Mouse (Mus musculus): Measurements from ENCODE around the gene Kdm7a. TPM values are rescaled to one million over a fixed set of nuclear protein-coding genes. Genes with fewer than 3 reads are reported as not detected.
A peak's percentile ranks its signal among the peaks of the same experiment; 100 is the strongest.

Kdm7a gene
- polyA plus RNA-seq (2015; fragmentation: Nextera tagmentation; extraction: Ambion mirVana) = 4.1 and 5.8 TPM in 2 replicates

DNA sequence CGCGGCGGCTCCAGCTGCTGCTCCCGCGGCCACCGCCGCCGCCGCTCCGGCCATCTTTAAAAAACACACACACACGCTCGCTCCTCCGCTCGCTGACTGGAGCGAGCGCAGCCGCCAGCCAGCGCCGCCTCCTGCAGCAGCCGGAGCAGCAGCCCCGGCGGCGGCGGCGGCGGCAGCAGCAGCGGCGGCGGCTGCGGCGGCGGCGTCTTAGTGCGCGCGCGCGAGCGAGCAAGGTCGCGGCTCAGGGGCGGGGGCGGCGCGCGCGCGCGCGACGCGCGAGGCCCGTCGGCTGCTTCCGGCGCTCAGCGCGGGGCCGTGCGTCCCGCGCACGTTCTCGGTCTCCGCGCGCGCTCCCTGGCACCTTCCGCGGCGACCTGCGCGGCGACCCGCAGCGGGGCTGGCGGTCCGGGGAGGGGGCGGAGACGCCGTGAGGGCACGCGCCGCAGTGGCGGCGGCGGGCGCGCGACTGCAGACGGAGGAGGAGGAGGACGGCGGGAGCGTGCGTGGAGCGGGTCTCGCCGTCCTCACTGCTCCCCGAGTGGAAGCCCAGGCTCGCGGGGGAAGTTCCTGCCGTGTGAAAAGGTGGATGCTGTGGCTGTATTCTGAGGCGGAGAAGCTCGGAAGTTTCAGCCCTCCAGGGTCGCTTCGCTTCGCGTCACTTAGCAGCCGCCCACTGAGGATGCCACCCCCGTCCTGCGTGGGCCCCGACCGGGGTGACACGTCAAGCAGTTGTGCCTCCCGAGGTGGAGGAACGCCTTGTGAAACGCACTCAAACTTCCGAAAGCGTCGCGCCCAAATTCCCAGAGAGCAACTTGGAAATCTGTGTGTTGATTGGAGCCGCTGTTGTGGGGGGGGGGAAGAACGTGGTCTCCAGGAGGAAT, at the start of gene Kdm7a:
Kdm7a (minus strand) TSS at position 209 of the 881 bp plus-strand sequence.
- peak; percentile 96 for DNase-seq (ENCODE audit: low spot score)

DNA sequence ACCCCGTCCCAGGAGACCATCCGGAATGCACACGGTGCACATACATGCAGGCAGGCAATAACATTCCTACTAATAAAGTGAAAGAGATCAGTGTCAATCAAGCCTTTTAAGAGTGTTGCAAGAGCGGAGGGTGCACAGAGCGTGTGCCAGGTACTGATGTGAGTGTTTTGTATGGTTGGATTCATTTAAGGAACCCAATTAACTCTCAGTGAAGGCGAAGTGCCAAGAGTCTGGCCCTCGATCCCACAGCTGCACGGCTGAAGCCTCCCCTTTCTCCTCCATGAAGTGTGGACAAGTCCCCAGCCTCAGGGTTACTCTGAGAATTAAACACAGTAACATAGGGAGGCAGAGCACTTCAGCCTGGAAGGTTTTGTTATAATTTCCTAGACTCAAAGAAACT, 48.7 kb upstream of the Kdm7a start:
- no peak for DNase-seq (ENCODE audit: low spot score)

DNA sequence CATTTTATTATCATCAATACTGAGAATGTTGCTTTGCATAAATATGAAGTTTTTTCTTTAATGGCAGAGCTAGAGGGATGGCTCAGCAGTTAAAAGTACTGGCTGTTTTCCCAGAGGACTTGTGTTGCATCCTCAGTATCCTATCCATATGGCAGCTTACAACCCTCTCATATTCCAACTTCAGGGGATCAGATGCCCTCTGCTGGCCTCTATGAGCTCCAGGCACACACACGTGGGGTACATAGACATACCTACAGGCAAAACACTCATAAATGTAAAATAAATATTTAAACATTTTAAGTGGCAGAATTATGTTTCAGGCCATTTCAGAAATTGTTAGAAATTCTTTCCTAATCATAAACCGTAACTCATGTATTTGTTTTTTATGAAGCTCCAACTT, 43.5 kb upstream of the Kdm7a start:
- DNase-seq (ENCODE audit: low spot score) = no peak

DNA sequence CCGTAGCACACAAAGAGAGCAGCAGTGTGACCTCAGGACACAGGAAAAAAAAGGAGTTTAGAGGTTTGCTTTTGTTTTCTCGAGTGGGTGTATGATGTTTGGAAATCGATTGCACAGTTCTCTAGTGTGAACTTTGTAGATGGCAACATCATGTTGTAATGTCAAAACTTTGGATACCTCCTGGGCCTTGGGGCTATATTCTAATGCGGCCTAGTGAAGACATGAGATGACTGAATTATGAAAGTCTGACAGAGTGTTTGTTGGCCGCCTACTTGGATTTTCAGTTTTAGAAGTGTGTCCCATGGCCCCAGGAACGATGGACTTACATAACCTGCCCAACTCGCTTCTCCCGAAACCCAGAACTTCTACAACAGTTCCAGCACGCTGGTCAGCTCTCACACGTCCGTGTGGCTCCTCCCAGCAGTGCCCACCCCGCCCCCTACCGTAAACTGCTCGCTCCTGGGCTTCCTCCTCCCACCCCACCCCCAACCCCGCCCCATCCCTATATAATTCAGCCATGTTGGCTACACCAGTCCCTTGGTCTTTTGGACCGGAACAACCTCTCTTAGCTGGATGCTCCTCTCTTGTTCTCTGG, 42.7 kb upstream of the Kdm7a start:
- no peak for DNase-seq (ENCODE audit: low spot score)

DNA sequence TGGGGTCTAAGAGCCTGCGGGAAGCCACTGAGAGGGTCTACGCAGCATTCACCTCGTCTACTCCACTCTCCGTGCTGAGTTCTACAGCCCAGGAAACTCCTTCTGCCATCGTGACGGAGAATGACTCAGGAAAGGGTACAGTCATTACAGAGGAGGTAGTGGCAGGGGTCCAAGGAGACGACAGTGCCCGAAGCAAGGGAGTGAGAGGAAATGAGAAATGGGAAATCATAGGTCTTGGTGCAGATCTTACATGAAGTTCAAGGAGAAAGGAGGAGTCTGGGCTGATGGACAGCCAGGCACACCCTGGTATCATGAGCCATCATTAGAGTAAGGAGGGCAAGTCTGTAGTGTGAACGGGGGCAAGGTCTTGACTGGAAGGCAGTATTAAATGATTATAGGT, 37.5 kb upstream of the Kdm7a start:
- no peak for DNase-seq (ENCODE audit: low spot score)

DNA sequence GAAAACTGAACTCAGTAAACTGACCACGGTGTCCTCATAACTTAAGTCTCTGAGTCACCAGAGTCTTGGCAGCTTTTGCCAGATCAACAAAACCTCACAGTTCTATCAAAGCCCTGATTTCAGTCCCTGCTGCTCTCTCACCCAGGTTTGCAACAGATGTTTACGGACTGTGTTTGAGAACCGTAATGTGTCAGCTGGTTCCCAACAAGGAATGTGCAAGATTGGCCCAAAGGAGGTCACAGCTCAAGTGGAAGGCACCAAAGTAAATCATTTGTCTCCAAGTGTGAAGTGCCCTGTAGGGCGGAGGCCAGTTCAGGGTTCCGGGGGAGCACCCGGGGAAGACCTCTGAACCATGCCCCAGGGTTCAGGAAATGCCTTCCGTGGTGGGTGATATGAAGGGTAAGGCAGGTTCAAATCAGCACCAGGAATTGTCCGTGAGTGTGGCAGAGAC, 36.9 kb upstream of the Kdm7a start:
- no peak for DNase-seq (ENCODE audit: low spot score)

DNA sequence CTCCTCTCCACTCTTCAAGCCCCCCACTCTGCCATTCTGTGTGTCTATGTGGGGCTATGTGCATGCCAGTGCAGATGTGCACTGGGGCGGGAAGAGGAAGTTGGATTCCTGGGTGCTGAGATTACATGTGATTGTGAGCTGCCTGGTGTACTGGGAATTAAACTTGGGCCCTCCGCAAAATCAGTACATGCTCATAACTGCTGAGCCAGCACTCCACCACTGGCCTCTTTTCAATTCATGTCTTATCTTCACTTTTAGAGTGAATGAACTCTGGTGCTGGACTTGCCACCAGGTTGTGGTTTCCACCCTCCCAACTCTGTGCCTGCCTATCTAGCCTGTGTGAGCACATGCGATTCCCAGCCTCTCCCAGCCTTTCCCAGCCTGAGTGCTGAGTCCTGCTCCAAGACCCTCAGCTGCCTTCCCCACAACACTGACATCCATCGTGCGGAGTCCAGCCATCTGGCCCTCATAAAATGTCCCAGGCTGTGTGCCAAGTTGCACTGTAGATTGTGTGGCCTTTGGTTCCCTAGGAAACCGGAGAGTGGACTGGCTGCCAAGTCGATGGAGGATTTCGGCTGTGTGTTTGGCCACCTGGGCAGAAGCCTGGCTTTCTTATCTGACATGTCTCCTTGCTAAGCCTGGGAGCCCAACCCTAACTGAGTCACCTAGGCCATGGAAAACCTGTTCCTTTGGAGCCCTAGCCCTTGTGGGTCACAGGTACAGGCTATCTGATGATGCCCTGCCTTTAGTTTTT, 36.3 kb upstream of the Kdm7a start:
- DNase-seq (ENCODE audit: low spot score) = no peak

DNA sequence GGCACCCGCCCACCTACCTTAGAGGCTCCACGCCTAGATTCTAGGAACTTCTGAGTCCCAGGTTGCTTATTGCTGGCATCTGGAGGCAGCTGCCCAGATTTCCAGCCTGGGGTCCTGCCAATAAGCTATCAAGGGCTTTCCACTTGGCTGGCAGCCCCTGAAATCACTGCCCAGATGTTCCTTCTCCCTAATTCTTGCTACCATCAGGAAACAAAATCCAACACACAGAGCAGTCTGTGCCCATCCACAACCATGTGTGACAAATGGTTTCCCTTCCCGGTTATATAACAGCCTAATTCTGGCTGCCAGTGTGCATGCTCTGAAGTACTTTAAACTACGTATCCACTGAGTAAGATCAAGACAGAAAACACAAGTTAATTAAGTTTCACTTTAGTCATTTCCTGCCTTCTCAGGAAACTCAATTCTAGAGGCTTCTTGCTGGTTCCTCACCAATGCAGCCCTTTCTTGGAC, 34.9 kb upstream of the Kdm7a start:
- no peak for DNase-seq (ENCODE audit: low spot score)

DNA sequence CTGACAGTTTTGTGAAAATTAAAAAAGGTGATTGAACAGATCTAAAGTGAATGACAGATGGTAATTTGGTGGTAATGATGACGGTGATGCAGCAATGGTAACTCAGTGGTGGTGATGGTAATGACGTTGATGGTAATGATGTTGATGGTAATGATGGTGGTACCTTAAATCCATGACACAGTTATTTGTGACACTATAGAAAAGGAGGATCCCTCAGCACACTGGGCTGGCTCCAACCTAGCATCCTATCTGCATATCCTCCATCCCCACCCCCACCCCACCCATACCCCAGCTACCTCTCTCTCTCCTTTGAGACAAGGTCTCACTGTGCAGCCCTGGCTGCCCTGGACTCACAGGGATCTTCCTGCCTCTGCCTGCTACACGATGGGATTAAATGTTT, 34.4 kb upstream of the Kdm7a start:
- DNase-seq (ENCODE audit: low spot score) = no peak

DNA sequence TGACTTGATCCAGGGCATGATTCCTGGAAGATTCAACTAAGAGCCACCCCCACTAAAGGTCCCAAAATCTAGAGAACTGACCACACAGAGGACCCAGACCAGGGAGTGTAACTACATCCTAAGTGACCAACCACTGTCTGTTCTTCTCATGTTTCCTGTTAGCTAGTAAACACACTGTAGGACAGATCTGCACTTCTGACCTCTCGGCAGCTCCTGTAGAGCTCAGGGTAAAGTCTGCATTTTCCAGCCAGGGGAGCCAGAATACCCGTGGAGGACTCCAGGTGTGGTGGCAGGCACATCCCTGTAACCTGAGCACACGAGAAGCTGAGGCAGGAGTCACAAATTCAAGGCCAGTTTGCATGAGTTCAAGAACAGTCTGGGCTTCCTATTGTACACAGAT, 31.3 kb upstream of the Kdm7a start:
- DNase-seq (ENCODE audit: low spot score) = no peak

DNA sequence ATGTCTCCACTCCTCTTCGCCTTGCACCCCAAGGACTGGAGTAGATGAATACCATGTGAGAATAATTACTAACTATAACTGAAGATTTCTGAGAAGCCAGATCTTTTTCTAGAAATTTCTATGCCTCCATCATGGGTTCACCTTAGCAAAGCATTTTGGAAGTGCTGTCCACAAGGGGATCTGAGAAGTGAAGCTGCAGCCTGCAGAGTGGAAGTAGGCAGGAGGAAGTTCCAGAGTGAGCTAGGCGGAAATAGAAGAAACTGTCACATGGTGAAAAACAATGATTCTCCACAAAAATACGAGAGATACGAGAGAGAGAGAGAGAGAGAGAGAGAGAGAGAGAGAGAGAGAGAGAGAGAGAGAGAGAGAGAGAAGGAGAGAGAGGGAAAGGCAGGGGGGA, 26.0 kb upstream of the Kdm7a start:
- no peak for DNase-seq (ENCODE audit: low spot score)

DNA sequence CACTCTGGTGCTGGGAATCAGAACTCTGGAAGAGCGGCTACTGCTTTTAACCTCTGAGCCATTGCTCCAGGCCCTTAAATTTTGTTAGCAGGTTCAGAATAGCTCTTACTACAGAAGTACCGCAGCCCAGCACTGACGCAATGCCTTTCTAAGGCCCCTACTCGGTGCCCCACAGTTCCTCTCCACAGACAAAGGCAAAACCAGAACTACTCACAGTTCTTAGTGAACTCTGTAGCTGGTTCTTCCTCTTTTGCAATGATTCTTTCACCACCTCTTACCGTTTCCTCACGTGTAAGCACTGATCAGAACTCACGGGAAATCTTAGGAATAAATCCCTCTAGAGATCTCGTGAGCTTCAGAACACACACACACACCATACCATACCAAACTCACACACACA, 24.1 kb upstream of the Kdm7a start:
- no peak for DNase-seq (ENCODE audit: low spot score)

DNA sequence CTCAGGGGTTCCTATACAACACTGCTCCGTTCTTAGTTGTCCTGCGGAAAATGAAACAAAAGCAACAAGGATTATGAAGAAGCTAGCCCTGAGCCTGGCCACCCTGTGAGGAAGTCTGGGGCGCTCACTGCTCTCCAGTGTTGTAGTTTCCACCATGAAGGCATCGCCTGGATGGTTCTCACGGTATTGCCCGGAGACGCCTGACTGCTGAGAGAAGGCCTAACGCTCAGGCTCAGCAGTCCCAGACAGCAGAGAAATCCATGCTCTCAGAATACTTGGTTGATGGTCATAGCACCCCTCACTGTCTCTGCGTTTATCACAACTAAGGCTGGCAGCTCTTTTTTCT, 20.0 kb upstream of the Kdm7a start:
- no peak for DNase-seq (ENCODE audit: low spot score)

DNA sequence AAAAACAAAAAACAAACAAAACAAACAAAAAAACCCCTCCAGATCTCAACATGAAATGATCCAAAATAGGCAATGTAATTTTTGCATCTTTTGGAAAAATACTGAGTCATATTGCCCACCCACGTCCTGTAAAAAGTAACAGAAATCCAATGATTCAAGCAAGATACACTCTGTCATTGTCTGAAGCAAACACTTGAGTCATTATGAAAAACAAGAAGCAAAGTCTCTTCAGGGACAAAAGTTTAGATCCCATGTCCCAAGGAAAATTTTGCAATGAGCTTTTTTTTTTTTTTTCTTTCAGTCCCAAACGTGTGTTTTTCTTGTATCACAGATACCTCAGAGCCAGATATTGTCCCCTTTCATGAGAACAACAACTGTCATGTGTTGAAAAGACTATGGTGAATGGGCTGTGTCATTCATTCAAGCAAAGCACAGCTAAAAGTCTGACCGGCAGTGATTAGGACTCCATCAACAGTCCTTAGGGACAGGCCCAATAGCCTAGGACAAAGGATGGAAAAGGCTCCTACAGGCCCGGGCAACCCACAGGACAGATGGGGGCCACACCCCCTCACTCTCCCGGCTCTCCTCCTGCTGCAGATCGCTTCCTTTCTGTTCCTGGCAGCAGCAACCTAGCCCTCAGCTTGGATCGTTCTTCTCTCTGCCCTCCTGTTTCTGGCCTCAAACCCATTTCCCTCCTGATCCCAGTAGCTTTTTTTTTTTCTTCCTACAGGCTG, 19.5 kb upstream of the Kdm7a start:
- no peak for DNase-seq (ENCODE audit: low spot score)

DNA sequence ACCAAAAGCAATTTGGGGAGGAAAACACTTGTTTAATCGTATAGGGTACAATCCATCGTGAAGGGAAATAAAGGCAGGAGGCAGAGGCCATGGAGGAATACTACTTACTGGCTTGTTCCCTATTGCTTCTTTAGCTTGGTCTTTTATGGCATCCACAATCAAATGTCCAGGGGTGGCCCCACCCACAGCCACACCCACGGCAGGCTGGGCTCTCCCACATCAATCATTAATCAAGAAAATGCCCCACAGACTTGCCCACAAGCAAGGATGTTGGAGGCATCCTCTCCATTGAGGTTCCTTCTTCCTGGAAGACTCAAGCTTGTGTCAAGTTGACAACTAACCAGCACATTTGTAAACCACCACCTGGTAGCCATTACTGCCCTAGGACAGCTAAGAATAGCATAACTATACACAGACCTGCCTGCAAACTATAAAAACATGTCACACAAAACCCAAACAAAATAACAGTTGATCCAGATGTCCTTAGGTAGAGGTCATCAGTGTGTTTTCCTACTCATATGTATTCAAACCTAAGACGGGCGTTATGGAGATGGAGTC, 16.8 kb upstream of the Kdm7a start:
- DNase-seq (ENCODE audit: low spot score) = no peak

DNA sequence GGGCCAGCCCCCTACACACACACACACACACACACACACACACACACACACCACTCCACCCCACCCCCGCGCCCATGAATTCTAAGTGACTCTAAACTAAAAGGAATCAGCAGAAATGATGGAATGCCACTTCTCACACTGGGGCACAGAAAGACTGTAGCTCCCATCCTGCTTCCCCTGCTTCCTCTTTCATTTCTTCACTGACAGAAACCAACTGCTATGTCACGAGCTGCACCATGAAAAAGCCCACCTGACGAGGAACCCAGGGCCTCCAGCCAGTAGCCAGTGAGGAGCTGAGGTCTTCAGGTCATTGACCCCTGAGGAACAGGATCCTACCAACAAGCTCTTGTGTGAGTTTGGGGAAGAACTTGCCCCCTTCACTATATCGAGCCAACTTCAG, 15.9 kb upstream of the Kdm7a start:
- DNase-seq (ENCODE audit: low spot score) = no peak

DNA sequence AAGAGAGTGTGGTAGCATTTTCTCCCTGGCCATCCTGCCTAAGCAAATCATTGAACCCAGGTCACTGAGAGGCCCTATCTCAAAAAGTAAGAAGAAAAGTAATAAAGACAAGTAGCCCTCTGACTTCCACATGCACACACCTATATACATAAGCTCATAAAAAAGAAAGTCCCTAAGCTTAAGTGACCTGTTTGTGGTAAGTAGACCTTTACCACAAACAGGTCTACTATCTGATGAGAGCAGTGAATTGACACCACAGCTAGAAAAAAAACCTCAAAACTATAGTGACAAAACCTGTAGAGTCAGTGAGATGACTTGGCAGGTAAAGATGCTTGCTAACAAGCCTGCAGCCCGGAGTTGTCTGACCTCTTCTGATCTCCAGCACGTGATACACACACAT, 11.4 kb upstream of the Kdm7a start:
- DNase-seq (ENCODE audit: low spot score) = no peak

DNA sequence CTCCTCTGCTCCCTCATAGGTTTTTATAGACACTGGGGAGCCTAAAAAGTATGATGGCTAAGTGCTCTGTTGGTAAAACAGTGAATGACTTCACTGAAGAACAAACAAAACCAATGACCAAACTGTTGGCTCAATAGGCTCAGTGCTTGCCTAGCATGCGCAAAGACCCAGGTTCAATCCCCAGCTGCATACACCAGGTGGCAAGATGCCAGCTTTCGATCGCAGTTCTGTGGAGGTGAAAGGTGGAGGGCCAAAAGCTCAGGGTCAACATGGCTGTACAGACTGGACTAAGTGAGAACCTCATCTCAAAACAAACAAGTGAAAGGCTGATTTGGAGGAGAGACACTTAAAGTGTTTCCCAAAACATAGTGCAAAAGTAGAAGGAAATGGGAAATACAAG, 10.5 kb upstream of the Kdm7a start:
- DNase-seq (ENCODE audit: low spot score) = no peak

DNA sequence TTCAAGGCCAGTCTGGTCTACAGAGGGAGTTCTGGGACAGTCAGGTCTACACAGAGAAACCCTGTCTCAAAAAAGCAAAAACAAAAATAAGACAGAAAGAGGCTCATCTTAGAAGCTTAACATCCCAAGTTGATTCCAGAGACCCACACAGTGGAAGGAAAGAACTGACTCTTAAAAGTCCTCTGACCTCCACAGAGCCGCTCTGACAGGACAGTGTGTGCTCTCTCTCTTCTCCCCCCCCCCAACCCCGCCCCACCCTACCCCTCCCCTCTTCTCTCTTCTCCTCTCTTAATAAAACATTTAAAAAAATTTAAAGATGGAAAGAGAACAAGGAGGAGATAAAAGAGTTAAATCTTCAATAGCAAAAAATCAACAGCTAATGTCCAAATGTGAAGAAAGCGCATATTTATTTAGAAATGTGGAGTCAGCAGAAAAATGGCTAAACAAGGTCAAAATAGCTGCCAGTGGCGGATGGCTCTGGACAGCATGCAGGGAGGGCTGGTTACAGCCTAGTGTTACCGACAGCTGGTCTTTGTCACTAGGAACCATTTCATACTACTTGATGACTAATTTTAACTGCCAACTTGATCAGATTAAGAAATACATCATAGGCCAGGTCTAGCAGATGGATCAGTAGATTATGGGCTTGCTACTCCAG, 8.5 kb upstream of the Kdm7a start:
- no peak for DNase-seq (ENCODE audit: low spot score)

DNA sequence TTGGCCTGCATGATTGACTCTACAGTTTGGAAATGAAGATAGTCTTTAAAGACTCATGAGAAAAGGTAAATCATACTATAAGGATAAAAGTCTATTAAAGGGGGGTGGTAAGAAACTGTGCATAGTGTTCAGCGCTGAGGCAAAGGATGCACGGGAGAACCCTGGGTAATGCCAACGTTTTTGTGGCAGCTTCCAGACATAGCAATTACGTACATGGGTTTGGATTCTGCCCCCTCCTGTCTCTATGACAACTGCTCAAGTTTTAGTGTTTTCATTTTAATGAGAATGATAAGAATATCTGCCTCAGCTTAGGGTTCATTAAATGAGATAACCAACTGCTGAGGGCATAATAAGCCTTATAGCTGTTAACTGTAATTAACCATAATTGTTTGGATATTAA, 3.1 kb upstream of the Kdm7a start:
- DNase-seq (ENCODE audit: low spot score) = no peak

DNA sequence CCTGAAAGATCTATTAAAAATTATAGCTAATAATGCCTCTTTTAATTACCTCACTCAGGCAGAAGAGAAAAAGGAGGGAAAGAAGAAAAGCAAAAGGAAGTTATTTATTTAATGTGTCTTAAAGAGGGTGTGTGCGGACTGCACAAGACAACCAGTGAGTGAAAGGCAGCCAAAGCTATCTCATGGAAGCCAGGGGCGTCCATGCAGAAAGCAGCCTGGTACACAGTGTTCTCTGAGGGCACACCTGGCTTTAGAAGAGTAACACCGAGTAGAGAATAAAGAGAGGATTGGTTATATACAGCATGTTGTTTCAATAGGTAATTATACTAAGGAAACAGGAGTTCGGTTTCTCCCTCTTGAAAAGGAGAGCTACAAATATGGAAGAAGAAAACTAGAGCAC, 1.6 kb upstream of the Kdm7a start:
- no peak for DNase-seq (ENCODE audit: low spot score)

All from thymus, postnatal 0 days (tissue).